Mouse (Mus musculus): ENCODE results near the gene Phf21a. TPM values are rescaled to one million over a fixed set of nuclear protein-coding genes. Genes with fewer than 3 reads are reported as not detected.
"Not testable (repeated sequence)": the region's sequence is repeated elsewhere in the genome, so short reads cannot be mapped to it uniquely, and the experiment has no call there.

Gene Phf21a
- polyA plus RNA-seq, 1 experiment = 25.3 TPM

GRCm38 (mm10) chr2:92130071-92130470 is 37.2 kb downstream of the Phf21a start:
- no peaks in the 10 kb centered on the region for H3K4me1 ChIP-seq (ENCODE audit: control insufficient read depth, insufficient read depth, insufficient read length, low read length)

GRCm38 (mm10) chr2:92138736-92139135 is 45.8 kb downstream of the Phf21a start:
- Histone ChIP-seq H3K27ac (replicated peaks; ENCODE audit: low read depth, low read length) (no peak overlapping the region), H3K4me1 (ENCODE audit: control insufficient read depth, insufficient read depth, insufficient read length, low read length) (no peaks in the 10 kb centered on the region), H3K4me3 (ENCODE audit: insufficient read depth, low read depth, low read length) (no peak overlapping the region)

More at GRCm38 (mm10) chr2:92130071-92130470, 37.2 kb downstream of the Phf21a start:
- H3K27ac ChIP-seq (replicated peaks; ENCODE audit: low read depth, low read length) = no peak overlapping the region
- H3K4me3 ChIP-seq (ENCODE audit: insufficient read depth, low read depth, low read length) = no peak overlapping the region

GRCm38 (mm10) chr2:92139365-92139764 is 46.4 kb downstream of the Phf21a start:
- Histone ChIP-seq H3K27ac (replicated peaks; ENCODE audit: low read depth, low read length) (no peak overlapping the region), H3K4me1 (ENCODE audit: control insufficient read depth, insufficient read depth, insufficient read length, low read length) (no peaks in the 10 kb centered on the region)

GRCm38 (mm10) chr2:92140383-92140782 is 47.5 kb downstream of the Phf21a start:
- no peak overlapping the region for H3K4me3 ChIP-seq (ENCODE audit: insufficient read depth, low read depth, low read length)
- H3K27ac ChIP-seq (replicated peaks; ENCODE audit: low read depth, low read length) = no peak overlapping the region
- no peaks in the 10 kb centered on the region for H3K4me1 ChIP-seq (ENCODE audit: control insufficient read depth, insufficient read depth, insufficient read length, low read length)

More at GRCm38 (mm10) chr2:92139365-92139764, 46.4 kb downstream of the Phf21a start:
- H3K4me3 ChIP-seq (ENCODE audit: insufficient read depth, low read depth, low read length) = no peak overlapping the region

GRCm38 (mm10) chr2:92141073-92141472 is 48.2 kb downstream of the Phf21a start:
- Histone ChIP-seq H3K27ac (replicated peaks; ENCODE audit: low read depth, low read length) (no peak overlapping the region), H3K4me3 (ENCODE audit: insufficient read depth, low read depth, low read length) (peak overlapping the region; percentile 23; the same call in 1 of the 2 replicates)

GRCm38 (mm10) chr2:92143932-92144331 is 51.0 kb downstream of the Phf21a start:
- no peaks in the 10 kb centered on the region for H3K4me1 ChIP-seq (ENCODE audit: control insufficient read depth, insufficient read depth, insufficient read length, low read length)
- H3K27ac ChIP-seq (replicated peaks; ENCODE audit: low read depth, low read length) = no peak overlapping the region
- H3K4me3 ChIP-seq (ENCODE audit: insufficient read depth, low read depth, low read length) = no peak overlapping the region

More at GRCm38 (mm10) chr2:92141073-92141472, 48.2 kb downstream of the Phf21a start:
- no peaks in the 10 kb centered on the region for H3K4me1 ChIP-seq (ENCODE audit: control insufficient read depth, insufficient read depth, insufficient read length, low read length)

GRCm38 (mm10) chr2:92147925-92148750 is 55.2 kb downstream of the Phf21a start:
- not testable (repeated sequence) for H3K4me1 ChIP-seq (ENCODE audit: control insufficient read depth, insufficient read depth, insufficient read length, low read length); H3K27ac ChIP-seq (replicated peaks; ENCODE audit: low read depth, low read length); H3K4me3 ChIP-seq (ENCODE audit: insufficient read depth, low read depth, low read length)

GRCm38 (mm10) chr2:92164291-92164690 is 71.4 kb downstream of the Phf21a start:
- Histone ChIP-seq H3K27ac (replicated peaks; ENCODE audit: low read depth, low read length) (no peak overlapping the region), H3K4me3 (ENCODE audit: insufficient read depth, low read depth, low read length) (no peak overlapping the region), H3K4me1 (ENCODE audit: control insufficient read depth, insufficient read depth, insufficient read length, low read length) (no peaks in the 10 kb centered on the region)

GRCm38 (mm10) chr2:92166950-92167349 is 74.0 kb downstream of the Phf21a start:
- no peak overlapping the region for H3K27ac ChIP-seq (replicated peaks; ENCODE audit: low read depth, low read length)
- no peaks in the 10 kb centered on the region for H3K4me1 ChIP-seq (ENCODE audit: control insufficient read depth, insufficient read depth, insufficient read length, low read length)
- no peak overlapping the region for H3K4me3 ChIP-seq (ENCODE audit: insufficient read depth, low read depth, low read length)

GRCm38 (mm10) chr2:92171046-92171643 is 78.2 kb downstream of the Phf21a start:
- H3K27ac ChIP-seq (replicated peaks; ENCODE audit: low read depth, low read length) = no peak overlapping the region
- no peaks in the 10 kb centered on the region for H3K4me1 ChIP-seq (ENCODE audit: control insufficient read depth, insufficient read depth, insufficient read length, low read length)
- no peak overlapping the region for H3K4me3 ChIP-seq (ENCODE audit: insufficient read depth, low read depth, low read length)

- H3K4me3 ChIP-seq (ENCODE audit: insufficient read depth, low read depth, low read length) = no peak overlapping the region
These were observed 79.4 kb downstream of the Phf21a start for GRCm38 (mm10) chr2:92172300-92172699.

GRCm38 (mm10) chr2:92173186-92173585 is 80.3 kb downstream of the Phf21a start:
- no peak overlapping the region for H3K4me3 ChIP-seq (ENCODE audit: insufficient read depth, low read depth, low read length)
- H3K4me1 ChIP-seq (ENCODE audit: control insufficient read depth, insufficient read depth, insufficient read length, low read length) = no peaks in the 10 kb centered on the region
- H3K27ac ChIP-seq (replicated peaks; ENCODE audit: low read depth, low read length) = no peak overlapping the region

More at GRCm38 (mm10) chr2:92172300-92172699, 79.4 kb downstream of the Phf21a start:
- Histone ChIP-seq H3K27ac (replicated peaks; ENCODE audit: low read depth, low read length) (no peak overlapping the region), H3K4me1 (ENCODE audit: control insufficient read depth, insufficient read depth, insufficient read length, low read length) (no peaks in the 10 kb centered on the region)

- Histone ChIP-seq H3K4me1 (ENCODE audit: control insufficient read depth, insufficient read depth, insufficient read length, low read length) (no peaks in the 10 kb centered on the region), H3K4me3 (ENCODE audit: insufficient read depth, low read depth, low read length) (no peak overlapping the region), H3K27ac (replicated peaks; ENCODE audit: low read depth, low read length) (no peak overlapping the region)
These were observed 81.3 kb downstream of the Phf21a start for GRCm38 (mm10) chr2:92174265-92174664.

- Histone ChIP-seq H3K4me1 (ENCODE audit: control insufficient read depth, insufficient read depth, insufficient read length, low read length) (no peaks in the 10 kb centered on the region), H3K27ac (replicated peaks; ENCODE audit: low read depth, low read length) (no peak overlapping the region), H3K4me3 (ENCODE audit: insufficient read depth, low read depth, low read length) (no peak overlapping the region)
These were observed 82.1 kb downstream of the Phf21a start for GRCm38 (mm10) chr2:92175002-92175401.

- H3K4me1 ChIP-seq (ENCODE audit: control insufficient read depth, insufficient read depth, insufficient read length, low read length) = no peaks in the 10 kb centered on the region
- no peak overlapping the region for H3K27ac ChIP-seq (replicated peaks; ENCODE audit: low read depth, low read length)
- H3K4me3 ChIP-seq (ENCODE audit: insufficient read depth, low read depth, low read length) = no peak overlapping the region
These were observed 83.4 kb downstream of the Phf21a start for GRCm38 (mm10) chr2:92176292-92176691.
